Mouse (Mus musculus) liver, adult 2 months (tissue): ENCODE measurements around the gene Clip2. TPM values are rescaled to one million over a fixed set of nuclear protein-coding genes. Genes with fewer than 3 reads are reported as not detected.

Source experiments
- DNase-seq: peaks from one replicate; pipeline ENCODE4 v3.0.0-alpha.2; 2011; ENCODE audit warnings: low read depth, low spot score; ENCODE audit errors: extremely low read depth
- H3K27ac ChIP-seq: fragments of 200-500 bp; replicated peaks from 2 replicates; pipeline ENCODE4 v1.5.1; 2012; ENCODE audit warnings: low read depth, mild to moderate bottlenecking, control low read depth, inconsistent platforms, low read length; ENCODE audit not compliant: insufficient read depth
- H3K27me3 ChIP-seq: fragments of 200-500 bp; 2 replicates; pipeline ENCODE4 v1.6.1; 2012; ENCODE audit warnings: mild to moderate bottlenecking, moderate library complexity, low read length, inconsistent platforms; ENCODE audit not compliant: control insufficient read depth, insufficient read depth
- H3K36me3 ChIP-seq: fragments of 200-500 bp; 2 replicates; pipeline ENCODE4 v1.6.1; 2012; ENCODE audit warnings: low read length, inconsistent platforms; ENCODE audit not compliant: control insufficient read depth, insufficient read depth
- H3K4me1 ChIP-seq: fragments of 200-500 bp; 2 replicates; pipeline ENCODE4 v1.6.1; 2011; ENCODE audit warnings: low read length; ENCODE audit not compliant: control insufficient read depth, insufficient read depth
- H3K4me3 ChIP-seq: fragments of 200-500 bp; 2 replicates; pipeline ENCODE4 v1.5.1; 2011; ENCODE audit warnings: low read depth, mild to moderate bottlenecking, control low read depth, low read length, moderate library complexity; ENCODE audit not compliant: insufficient read depth
- H3K79me2 ChIP-seq: fragments of 200-500 bp; 2 replicates; pipeline ENCODE4 v1.6.1; 2012; ENCODE audit warnings: inconsistent platforms, mild to moderate bottlenecking, low read length, moderate library complexity; ENCODE audit not compliant: control insufficient read depth, insufficient read depth
- H3K9ac ChIP-seq: fragments of 200-500 bp; 2 replicates; pipeline ENCODE4 v1.6.1; 2012; ENCODE audit warnings: low read depth, mild to moderate bottlenecking, control low read depth, inconsistent platforms, low read length
- CTCF ChIP-seq: fragments of 200-500 bp; IDR thresholded peaks from 2 replicates; pipeline ENCODE4 v1.5.1; 2011; ENCODE audit warnings: low read depth, low read length, control low read depth
- POLR2A ChIP-seq: fragments of 200-500 bp; IDR thresholded peaks from 2 replicates; pipeline ENCODE4 v1.6.1; 2011; ENCODE audit warnings: low read length, control low read depth; ENCODE audit not compliant: insufficient read depth; ENCODE audit errors: extremely low read depth
- WGBS: fragments of 180-500 bp; shearing (Covaris S2); methylation state at CpG from one replicate; pipeline ENCODE4 v1.1.7; 2018; 5-methylcytosine and 5-hydroxymethylcytosine counted together
- polyA plus RNA-seq: library from polyadenylated mRNA; depleted of rRNA; stranded (reverse); fragments of >200 nt; gene quantifications from 2 replicates; pipeline ENCODE4 v1.2.3, GENCODE M21; 2012
- total RNA-seq: library from RNA; depleted of rRNA; stranded (reverse); fragments of >200 nt; gene quantifications from 2 replicates; pipeline ENCODE4 v1.2.3, GENCODE M21; 2014

Gene Clip2
- total and polyA plus RNA-seq, 2 experiments: 0.92 to 1.6 TPM

DNA sequence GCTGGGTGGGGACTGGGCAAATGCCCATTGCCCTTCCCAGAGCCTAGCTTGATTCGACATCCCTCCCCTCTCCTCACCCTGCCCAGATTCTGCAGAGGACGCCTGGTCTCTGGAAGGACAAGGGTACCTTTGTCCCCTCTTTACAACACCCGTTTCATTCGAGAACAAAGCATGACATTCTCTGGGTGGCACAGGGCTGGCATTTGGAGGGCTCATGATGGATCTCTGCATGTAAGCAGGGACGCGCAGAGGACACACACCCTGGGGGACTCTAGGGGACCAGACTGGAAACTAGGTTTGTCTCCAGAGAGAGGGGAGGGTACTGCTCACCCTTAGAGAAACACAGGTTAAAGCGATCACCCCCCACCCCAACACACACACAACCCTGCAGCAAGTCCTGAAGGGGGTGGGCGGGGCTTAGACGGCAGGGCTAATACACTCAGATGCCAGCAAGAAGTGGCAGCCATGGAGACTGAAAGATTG is 46.4 kb downstream of the Clip2 start:
- no peaks in the 10 kb centered on the region for H3K36me3 ChIP-seq
- WGBS: 90% methylated on average over 9 of the region's 9 CpGs

GRCm38 (mm10) chr5:134502591-134502990 is 49.6 kb downstream of the Clip2 start:
- Histone ChIP-seq H3K27ac (no peak overlapping the region), H3K79me2 (no peaks in the 10 kb centered on the region), H3K4me1 (peaks cover 1% of the 10 kb centered on the region; the same call in 1 of the 2 replicates), H3K27me3 (no peaks in the 10 kb centered on the region), H3K9ac (no peak overlapping the region), H3K4me3 (no peak overlapping the region), H3K36me3 (no peaks in the 10 kb centered on the region)
- 95% methylated on average over 18 of the region's 18 CpGs for WGBS
- DNase-seq: no peak
- TF ChIP-seq CTCF: no peak
- no peak for TF ChIP-seq POLR2A

More for the DNA sequence above, 46.4 kb downstream of the Clip2 start:
- TF ChIP-seq CTCF (no peak), POLR2A (no peak)
- DNase-seq: no peak
- Histone ChIP-seq H3K79me2 (no peaks in the 10 kb centered on the region), H3K4me3 (no peak overlapping the region), H3K9ac (no peak overlapping the region), H3K27me3 (no peaks in the 10 kb centered on the region), H3K27ac (no peak overlapping the region), H3K4me1 (peaks cover 1% of the 10 kb centered on the region; the same call in 1 of the 2 replicates)

- 84% methylated on average over 9 of the region's 9 CpGs for WGBS
These were observed 50.8 kb downstream of the Clip2 start for GRCm38 (mm10) chr5:134501453-134501852.

DNA sequence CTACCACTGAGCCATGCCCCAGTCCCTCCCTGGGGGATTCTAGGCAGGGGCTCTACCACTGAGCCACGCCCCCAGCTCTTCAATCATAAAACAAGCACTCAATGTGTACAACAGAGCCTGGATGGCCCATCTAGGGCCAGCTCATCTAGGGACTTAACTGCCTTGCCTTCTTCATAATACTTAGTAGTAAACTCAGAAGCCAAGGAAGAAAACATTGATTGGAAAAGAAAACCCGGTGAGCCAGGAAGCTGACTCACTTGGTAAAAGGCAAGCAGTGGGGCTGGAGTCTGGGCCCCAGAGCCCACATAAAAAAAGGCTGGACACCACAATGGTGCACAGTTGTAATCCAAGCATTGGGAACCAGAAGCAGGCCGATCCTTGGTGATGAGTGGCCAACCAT is 51.6 kb downstream of the Clip2 start:
- Histone ChIP-seq H3K27ac (no peak overlapping the region), H3K4me1 (no peaks in the 10 kb centered on the region), H3K79me2 (no peaks in the 10 kb centered on the region), H3K36me3 (no peaks in the 10 kb centered on the region), H3K27me3 (no peaks in the 10 kb centered on the region), H3K9ac (no peak overlapping the region), H3K4me3 (no peak overlapping the region)
- DNase-seq: no peak
- WGBS: 93% methylated on average over 3 of the region's 3 CpGs
- no peak for TF ChIP-seq POLR2A
- no peak for TF ChIP-seq CTCF

More at GRCm38 (mm10) chr5:134501453-134501852, 50.8 kb downstream of the Clip2 start:
- no peak overlapping the region for H3K27ac ChIP-seq
- DNase-seq: no peak
- H3K4me3 ChIP-seq: no peak overlapping the region
- H3K36me3 ChIP-seq: no peaks in the 10 kb centered on the region
- H3K4me1 ChIP-seq: no peaks in the 10 kb centered on the region
- H3K79me2 ChIP-seq: no peaks in the 10 kb centered on the region
- TF ChIP-seq POLR2A (no peak), CTCF (peak; percentile 27; the same call in 1 of the 2 replicates)
- no peak overlapping the region for H3K9ac ChIP-seq
- H3K27me3 ChIP-seq: no peaks in the 10 kb centered on the region

DNA sequence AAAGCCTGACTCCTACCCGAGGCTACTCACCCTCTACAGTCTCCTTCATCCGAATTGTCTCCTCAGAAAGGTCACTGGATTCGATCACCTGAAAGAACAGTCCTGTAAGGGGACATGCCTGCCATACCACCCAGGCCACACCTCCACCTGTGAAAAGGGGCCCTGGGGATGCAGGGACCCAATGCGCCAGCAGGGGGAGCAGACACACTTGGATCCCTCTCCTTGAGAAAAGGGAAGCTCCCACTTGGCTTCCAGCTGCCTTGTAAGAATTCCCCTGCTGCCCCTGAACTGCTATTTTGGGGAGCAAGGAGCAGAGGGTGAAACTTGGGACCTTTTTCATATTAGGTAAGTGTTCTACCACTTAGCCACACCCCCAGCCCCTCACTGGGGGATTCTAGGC is 52.2 kb downstream of the Clip2 start:
- Histone ChIP-seq H3K4me1 (no peaks in the 10 kb centered on the region), H3K79me2 (no peaks in the 10 kb centered on the region), H3K36me3 (no peaks in the 10 kb centered on the region), H3K27me3 (no peaks in the 10 kb centered on the region), H3K9ac (no peak overlapping the region), H3K4me3 (no peak overlapping the region), H3K27ac (no peak overlapping the region)
- TF ChIP-seq CTCF (peak; percentile 77), POLR2A (no peak)
- 77% methylated on average over 4 of the region's 4 CpGs for WGBS
- no peak for DNase-seq

GRCm38 (mm10) chr5:134497026-134497425 is 55.2 kb downstream of the Clip2 start:
- DNase-seq: no peak
- no peaks in the 10 kb centered on the region for H3K4me1 ChIP-seq
- 97% methylated on average over 5 of the region's 5 CpGs for WGBS
- no peak overlapping the region for H3K27ac ChIP-seq
- no peaks in the 10 kb centered on the region for H3K36me3 ChIP-seq
- H3K79me2 ChIP-seq: no peaks in the 10 kb centered on the region
- H3K4me3 ChIP-seq: no peak overlapping the region
- TF ChIP-seq POLR2A (no peak), CTCF (no peak)
- no peak overlapping the region for H3K9ac ChIP-seq
- H3K27me3 ChIP-seq: no peaks in the 10 kb centered on the region
